17 mouse cellular contexts compared by ENCODE assay signal in genomic region chr16:10660526-10660925, GRCm38 (mm10).
A peak's percentile ranks its signal among the peaks of the same experiment; 100 is the strongest.
DNase-seq lines count a peak whose midpoint lies in the region; ATAC-seq and TF ChIP-seq lines count a peak whose summit lies in the region.
"Had no signal": no experiment of that assay in that cellular context is flagged by ENCODE, and none has a peak within 500 bp of the region (broad histone marks: within the 10 kb centered on the region; RNA-seq: fewer than 3 reads in every experiment).

No protein-coding gene starts in this region.

- no peak for TF ChIP-seq EP300 in heart, postnatal 0 days (IDR thresholded peaks at IDR 0.05; ENCODE audit: low read depth)
- no peak for TF ChIP-seq EP300 in stomach, postnatal 0 days (optimal IDR thresholded peaks at IDR 0.05)

- ATAC-seq in heart, postnatal 0 days (ENCODE audit: insufficient read depth, low read depth) = no peak
- ATAC-seq in stomach, postnatal 0 days (ENCODE audit: low FRiP score, low TSS enrichment) = no peak
- no peak for ATAC-seq in forebrain, postnatal 0 days
- ATAC-seq: forebrain, embryonic 13.5 days; midbrain, embryonic 16.5 days had no signal

- no peaks in the 10 kb centered on the region for H3K27me3 ChIP-seq in heart, postnatal 0 days (ENCODE audit: control insufficient read depth, insufficient read depth, low read length)
- no peaks in the 10 kb centered on the region for H3K27me3 ChIP-seq in stomach, postnatal 0 days (ENCODE audit: control insufficient read depth, insufficient read depth, low read length)
- H3K27me3 ChIP-seq in forebrain, postnatal 0 days (ENCODE audit: insufficient read depth, low read length) = no peaks in the 10 kb centered on the region
- H3K27me3 ChIP-seq: embryonic facial prominence, embryonic 13.5 days; forebrain, embryonic 13.5 days; neural tube, embryonic 13.5 days had no signal

- H3K4me2 ChIP-seq in heart, postnatal 0 days (ENCODE audit: low read depth, low read length) = no peak overlapping the region
- no peak overlapping the region for H3K4me2 ChIP-seq in stomach, postnatal 0 days (replicated peaks; ENCODE audit: low read depth)
- no peak overlapping the region for H3K4me2 ChIP-seq in forebrain, postnatal 0 days (ENCODE audit: low read depth)
- H3K4me2 ChIP-seq: embryonic facial prominence, embryonic 13.5 days; forebrain, embryonic 13.5 days; lung, embryonic 15.5 days; neural tube, embryonic 13.5 days had no signal

- no peaks in the 10 kb centered on the region for H3K9me3 ChIP-seq in heart, postnatal 0 days (replicated peaks; ENCODE audit: control insufficient read depth, low read length)
- H3K9me3 ChIP-seq in stomach, postnatal 0 days (ENCODE audit: control insufficient read depth, low read length) = no peaks in the 10 kb centered on the region
- H3K9me3 ChIP-seq in forebrain, postnatal 0 days (ENCODE audit: low read length) = no peaks in the 10 kb centered on the region
- H3K9me3 ChIP-seq: embryonic facial prominence, embryonic 13.5 days; forebrain, embryonic 13.5 days; hindbrain, embryonic 10.5 days; limb, embryonic 10.5 days; lung, embryonic 15.5 days; neural tube, embryonic 13.5 days had no signal

- TF ChIP-seq CTCF in heart, postnatal 0 days (IDR thresholded peaks at IDR 0.05; ENCODE audit: low read depth) = no peak
- no peak for TF ChIP-seq CTCF in stomach, postnatal 0 days (IDR thresholded peaks at IDR 0.05; ENCODE audit: low read depth)
- TF ChIP-seq CTCF in forebrain, postnatal 0 days (IDR thresholded peaks at IDR 0.05; ENCODE audit: low read depth) = no peak

- H3K4me3 ChIP-seq in heart, postnatal 0 days (ENCODE audit: low read depth, low read length) = no peak overlapping the region
- H3K4me3 ChIP-seq in stomach, postnatal 0 days (ENCODE audit: low read depth, low read length) = no peak overlapping the region
- no peak overlapping the region for H3K4me3 ChIP-seq in forebrain, postnatal 0 days (ENCODE audit: low read depth, low read length)
- H3K4me3 ChIP-seq: embryonic facial prominence, embryonic 13.5 days; forebrain, embryonic 13.5 days; hindbrain, embryonic 10.5 days; limb, embryonic 10.5 days; lung, embryonic 15.5 days; neural tube, embryonic 13.5 days had no signal

- no peaks in the 10 kb centered on the region for H3K36me3 ChIP-seq in heart, postnatal 0 days (replicated peaks; ENCODE audit: control insufficient read depth, insufficient read depth, low read length)
- H3K36me3 ChIP-seq in stomach, postnatal 0 days (ENCODE audit: control insufficient read depth, insufficient read depth, low read length) = no peaks in the 10 kb centered on the region
- H3K36me3 ChIP-seq in forebrain, postnatal 0 days (ENCODE audit: insufficient read depth) = no peaks in the 10 kb centered on the region
- H3K36me3 ChIP-seq: embryonic facial prominence, embryonic 13.5 days; hindbrain, embryonic 10.5 days; limb, embryonic 10.5 days; lung, embryonic 15.5 days; neural tube, embryonic 13.5 days had no signal

- peak; percentile 27 to 30 for DNase-seq in cerebellum, adult 18-20 months
- DNase-seq in cerebellum, postnatal 4 days (ENCODE audit: low spot score in 2 of 2) = no peak
- peak; percentile 40 for DNase-seq in heart, postnatal 0 days (ENCODE audit: low spot score)
- DNase-seq in heart, adult 9 months (ENCODE audit: low spot score in 2 of 2) = no peak
- peak; percentile 52 for DNase-seq in right cerebral cortex, adult 18-20 months
- no peak for DNase-seq in right cerebral cortex, postnatal 4 days
- peak; percentile 29 for DNase-seq in stomach, postnatal 0 days (ENCODE audit: low spot score)
- no peak for DNase-seq in forebrain, postnatal 0 days
- DNase-seq: kidney, adult 8-10 months; right cerebral cortex, postnatal 14 days had no signal

- H3K27ac ChIP-seq in heart, postnatal 0 days (ENCODE audit: low read depth) = no peak overlapping the region
- 0 out of 2 replicates have a peak overlapping the region, but pooled peaks have one; percentile 24 for H3K27ac ChIP-seq in stomach, postnatal 0 days (replicated peaks)
- no peak overlapping the region for H3K27ac ChIP-seq in forebrain, postnatal 0 days (ENCODE audit: low read depth, low read length)
- H3K27ac ChIP-seq: embryonic facial prominence, embryonic 13.5 days; forebrain, embryonic 13.5 days; limb, embryonic 10.5 days; lung, embryonic 15.5 days; neural tube, embryonic 13.5 days had no signal

- peaks cover 37% of the 10 kb centered on the region for H3K4me1 ChIP-seq in heart, postnatal 0 days (ENCODE audit: control insufficient read depth, insufficient read depth)
- peaks cover 19% of the 10 kb centered on the region for H3K4me1 ChIP-seq in stomach, postnatal 0 days (replicated peaks; ENCODE audit: control insufficient read depth, insufficient read depth)
- H3K4me1 ChIP-seq in forebrain, postnatal 0 days (ENCODE audit: insufficient read depth) = peaks cover 10% of the 10 kb centered on the region; the same call in 1 of the 2 replicates

- H3K9ac ChIP-seq in heart, postnatal 0 days (replicated peaks; ENCODE audit: low read depth, low read length) = no peak overlapping the region
- H3K9ac ChIP-seq in stomach, postnatal 0 days (ENCODE audit: low read length) = no peak overlapping the region
- H3K9ac ChIP-seq in forebrain, postnatal 0 days = no peak overlapping the region
- H3K9ac ChIP-seq: embryonic facial prominence, embryonic 13.5 days; forebrain, embryonic 13.5 days; lung, embryonic 15.5 days; neural tube, embryonic 13.5 days had no signal

Comparison
In these comparisons a context has a peak if more than half of its experiments do, and no peak if none do; other contexts are left out.
1. DNase-seq: peak in cerebellum, adult 18-20 months (2 of 2), heart, postnatal 0 days (single experiment), right cerebral cortex, adult 18-20 months (single experiment) and stomach, postnatal 0 days (single experiment); none in cerebellum, postnatal 4 days (0 of 2), heart, adult 9 months (0 of 2), right cerebral cortex, postnatal 4 days (single experiment) and forebrain, postnatal 0 days (single experiment).